Mouse (Mus musculus) heart, postnatal 0 days (tissue): ENCODE results near the gene Lgals7.

ENCODE experiments used
- CTCF ChIP-seq: IDR thresholded peaks from 2 replicates; pipeline ENCODE4 v1.5.1; 2016; ENCODE audit warnings: antibody characterized with exemption, control low read depth, low read depth
- EP300 ChIP-seq: IDR thresholded peaks from 2 replicates; pipeline ENCODE4 v1.6.1; 2016; ENCODE audit warnings: antibody characterized with exemption, low read depth

GRCm38 (mm10) chr7:28836936-28837335 is 26.7 kb upstream of the Lgals7 start:
- TF ChIP-seq CTCF (no peak), EP300 (no peak)
